Comparison of ENCODE assay signal across 27 mouse cellular contexts in genomic region chr1:182511778-182512177, GRCm38 (mm10). TPM values are rescaled to one million over a fixed set of nuclear protein-coding genes. Genes with fewer than 3 reads are reported as not detected.
DNase-seq lines count a peak whose midpoint lies in the region; ATAC-seq and TF ChIP-seq lines count a peak whose summit lies in the region.
"Had no signal": no experiment of that assay in that cellular context is flagged by ENCODE, and none has a peak within 500 bp of the region (broad histone marks: within the 10 kb centered on the region; RNA-seq: fewer than 3 reads in every experiment).

No protein-coding gene starts in this region.

- no peak for TF ChIP-seq CTCF in gastrocnemius, adult 2 months (IDR thresholded peaks at IDR 0.05)
- no peak for TF ChIP-seq CTCF in lung, adult 2 months (IDR thresholded peaks at IDR 0.05; ENCODE audit: insufficient read depth, low read length)
- TF ChIP-seq CTCF in embryonic fibroblast, embryonic 13.5 days (IDR thresholded peaks at IDR 0.05; ENCODE audit: borderline replicate concordance, insufficient read depth, low read length), result no peak

- intact Hi-C loops in gastrocnemius, adult 2 months (cut with DNase I), result no loop called here

- no peak for TF ChIP-seq POLR2A in lung, adult 2 months (IDR thresholded peaks at IDR 0.05; ENCODE audit: borderline replicate concordance, extremely low read depth, low read depth, low read length)
- TF ChIP-seq POLR2A in embryonic fibroblast, embryonic 13.5 days (IDR thresholded peaks at IDR 0.05; ENCODE audit: low read depth, low read length), result no peak

- no peaks in the 10 kb centered on the region for H3K9me3 ChIP-seq in lung, embryonic 16.5 days (ENCODE audit: control insufficient read depth, low read length)
- no peaks in the 10 kb centered on the region for H3K9me3 ChIP-seq in hindbrain, embryonic 10.5 days
- no peaks in the 10 kb centered on the region for H3K9me3 ChIP-seq in limb, embryonic 10.5 days (replicated peaks)
- H3K9me3 ChIP-seq: embryonic facial prominence, embryonic 15.5 days; hindbrain, embryonic 15.5 days; midbrain, embryonic 10.5 days; neural tube, embryonic 15.5 days had no signal

- ATAC-seq in lung, embryonic 16.5 days (ENCODE audit: low read depth), result no peak
- ATAC-seq: activated CD4-positive, CD25-positive, alpha-beta regulatory T cell, adult 4 months; forebrain, embryonic 16.5 days had no signal

- H3K36me3 ChIP-seq in lung, embryonic 16.5 days (ENCODE audit: control insufficient read depth, insufficient read depth, low read length), result peaks cover 28% of the 10 kb centered on the region
- peaks cover 52% of the 10 kb centered on the region for H3K36me3 ChIP-seq in hindbrain, embryonic 10.5 days
- H3K36me3 ChIP-seq in limb, embryonic 10.5 days, result peaks cover 56% of the 10 kb centered on the region

- peaks cover 39% of the 10 kb centered on the region for H3K4me1 ChIP-seq in lung, embryonic 16.5 days (replicated peaks; ENCODE audit: control insufficient read depth, insufficient read depth, low read length)
- H3K4me1 ChIP-seq in lung, adult 2 months (ENCODE audit: control insufficient read depth, insufficient read depth, low read length), result peaks cover 34% of the 10 kb centered on the region
- H3K4me1 ChIP-seq in embryonic fibroblast, embryonic 13.5 days (ENCODE audit: control insufficient read depth, insufficient read depth, low read length), result peaks cover 27% of the 10 kb centered on the region
- H3K4me1 ChIP-seq in hindbrain, embryonic 10.5 days (replicated peaks), result peaks cover 25% of the 10 kb centered on the region
- peaks cover 12% of the 10 kb centered on the region for H3K4me1 ChIP-seq in limb, embryonic 10.5 days

- no peak overlapping the region for H3K9ac ChIP-seq in lung, embryonic 16.5 days (ENCODE audit: low read length)
- H3K9ac ChIP-seq: embryonic facial prominence, embryonic 15.5 days; hindbrain, embryonic 15.5 days; neural tube, embryonic 15.5 days had no signal

- DNase-seq in gastrocnemius, adult 2 months, result no peak
- no peak for DNase-seq in gastrocnemius, postnatal 4 days (ENCODE audit: low spot score in 2 of 2)
- DNase-seq in lung, adult 2 months, result no peak
- no peak for DNase-seq in hindbrain, embryonic 10.5 days (ENCODE audit: low spot score)
- DNase-seq in limb, embryonic 10.5 days (ENCODE audit: low spot score), result no peak
- DNase-seq: adrenal gland, postnatal 10 days; cerebellum, adult 9-11 months; gastrocnemius, postnatal 14 days; heart, postnatal 36 days; kidney, adult 8-10 months; kidney, postnatal 10 days; lung, postnatal 4 days; thymus, adult 18-20 months; thymus, postnatal 36 days had no signal

- WGBS in lung, embryonic 16.5 days, result 73% methylated on average over 8 of the region's 8 CpGs
- 50% methylated on average over 8 of the region's 8 CpGs for WGBS in lung, adult 2 months
- 65% methylated on average over 8 of the region's 8 CpGs for WGBS in hindbrain, embryonic 10.5 days
- 83% methylated on average over 8 of the region's 8 CpGs for WGBS in limb, embryonic 10.5 days

- H3K4me2 ChIP-seq in lung, embryonic 16.5 days (ENCODE audit: low read depth, low read length), result no peak overlapping the region
- H3K4me2 ChIP-seq: embryonic facial prominence, embryonic 15.5 days; hindbrain, embryonic 15.5 days; neural tube, embryonic 15.5 days had no signal

- H3K27ac ChIP-seq in gastrocnemius, adult 2 months, result peak overlapping the region; percentile 31
- H3K27ac ChIP-seq in lung, embryonic 16.5 days (ENCODE audit: low read length), result peak overlapping the region; percentile 89
- H3K27ac ChIP-seq in embryonic fibroblast, embryonic 13.5 days (ENCODE audit: insufficient read depth, low read length), result peak overlapping the region; percentile 54
- no peak overlapping the region for H3K27ac ChIP-seq in hindbrain, embryonic 10.5 days
- no peak overlapping the region for H3K27ac ChIP-seq in limb, embryonic 10.5 days
- H3K27ac ChIP-seq: embryonic facial prominence, embryonic 15.5 days; hindbrain, embryonic 15.5 days; midbrain, embryonic 10.5 days; neural tube, embryonic 15.5 days had no signal

- no peaks in the 10 kb centered on the region for H3K27me3 ChIP-seq in lung, embryonic 16.5 days (ENCODE audit: control insufficient read depth, insufficient read depth, low read depth, low read length)
- H3K27me3 ChIP-seq in hindbrain, embryonic 10.5 days (ENCODE audit: insufficient read depth, poor library complexity, severe bottlenecking), result no peaks in the 10 kb centered on the region
- no peaks in the 10 kb centered on the region for H3K27me3 ChIP-seq in limb, embryonic 10.5 days (ENCODE audit: low read depth, poor library complexity, severe bottlenecking)
- H3K27me3 ChIP-seq: embryonic facial prominence, embryonic 15.5 days; hindbrain, embryonic 15.5 days; neural tube, embryonic 15.5 days had no signal

- no peak overlapping the region for H3K4me3 ChIP-seq in gastrocnemius, adult 2 months
- no peak overlapping the region for H3K4me3 ChIP-seq in lung, embryonic 16.5 days (ENCODE audit: low read length)
- no peak overlapping the region for H3K4me3 ChIP-seq in lung, adult 2 months (replicated peaks; ENCODE audit: extremely low read depth, low read depth, low read length)
- no peak overlapping the region for H3K4me3 ChIP-seq in embryonic fibroblast, embryonic 13.5 days (ENCODE audit: insufficient read depth, low read length)
- H3K4me3 ChIP-seq in hindbrain, embryonic 10.5 days, result no peak overlapping the region
- H3K4me3 ChIP-seq in limb, embryonic 10.5 days, result no peak overlapping the region
- H3K4me3 ChIP-seq: embryonic facial prominence, embryonic 15.5 days; hindbrain, embryonic 15.5 days; midbrain, embryonic 10.5 days; neural tube, embryonic 15.5 days had no signal

RNA-seq across cellular contexts. Expression of gene Capn2, which starts 5.6 kb away (rescaled TPM):
- total RNA-seq in gastrocnemius, adult 2 months (2021), result 10 to 100 TPM; 46.7 to 55.3 TPM
- 100 to 1,000 TPM; 103 to 106 TPM for total RNA-seq in gastrocnemius, postnatal 4 days (2021)
- polyA plus RNA-seq in lung, embryonic 16.5 days (2015; fragmentation: Nextera tagmentation; extraction: Ambion mirVana), result 127 and 136 TPM in 2 replicates
- polyA plus RNA-seq in lung, adult 2 months (2012; rRNA removed), result 69.0 and 71.5 TPM in 2 replicates
- 244 and 338 TPM in 2 replicates for polyA plus RNA-seq in embryonic fibroblast, embryonic 13.5 days (2011; ENCODE audit: insufficient read length, low read depth, missing spikeins)
- polyA plus RNA-seq in hindbrain, embryonic 10.5 days (2016; fragmentation: Nextera tagmentation; extraction: Ambion mirVana), result 91.3 and 105 TPM in 2 replicates
- polyA plus RNA-seq in limb, embryonic 10.5 days (2016; fragmentation: Nextera tagmentation; extraction: Ambion mirVana), result 65.2 and 86.5 TPM in 2 replicates

RNA-seq across cellular contexts. Expression of gene Capn8, which starts 53.0 kb away (rescaled TPM):
- total RNA-seq in gastrocnemius, adult 2 months (2021), result not detected
- not detected for total RNA-seq in gastrocnemius, postnatal 4 days (2021)
- 0.06 TPM in 1 of 2 replicates, not detected in the other for polyA plus RNA-seq in lung, embryonic 16.5 days (2015; fragmentation: Nextera tagmentation; extraction: Ambion mirVana)
- polyA plus RNA-seq in lung, adult 2 months (2012; rRNA removed), result 0.26 TPM in 2 replicates
- polyA plus RNA-seq in embryonic fibroblast, embryonic 13.5 days (2011; ENCODE audit: insufficient read length, low read depth, missing spikeins), result not detected in 2 replicates
- polyA plus RNA-seq in hindbrain, embryonic 10.5 days (2016; fragmentation: Nextera tagmentation; extraction: Ambion mirVana), result 0.08 TPM in 1 of 2 replicates, not detected in the other
- 0.06 TPM in 1 of 2 replicates, not detected in the other for polyA plus RNA-seq in limb, embryonic 10.5 days (2016; fragmentation: Nextera tagmentation; extraction: Ambion mirVana)
- total RNA-seq: adrenal gland, postnatal 10 days; ES-E14; gastrocnemius, postnatal 14 days; heart, adult 8-10 months; heart, postnatal 36 days; layer of hippocampus, postnatal 25 days; midbrain, postnatal 0 days had no signal
- polyA plus RNA-seq: hindbrain, embryonic 15.5 days; limb, embryonic 11.5 days had no signal

Comparison
In these comparisons a context has a peak if more than half of its experiments do, and no peak if none do; other contexts are left out.
1. H3K27ac ChIP-seq: peak in gastrocnemius, adult 2 months (single experiment), lung, embryonic 16.5 days (single experiment) and embryonic fibroblast, embryonic 13.5 days (single experiment); none in hindbrain, embryonic 10.5 days (single experiment) and limb, embryonic 10.5 days (single experiment).